Mouse (Mus musculus) Muller cell, postnatal 12 days (primary cell): ENCODE data around the gene Sumo3.

Source experiments
- DNase-seq: peaks from one replicate; pipeline ENCODE4 v3.0.0-alpha.2; 2015; ENCODE audit errors: inconsistent ontology term

The Sumo3 gene

GRCm38 (mm10) chr10:77626036-77626435 lies 20.1 kb downstream of the Sumo3 start:
- no peak for DNase-seq

- peak; percentile 26 for DNase-seq
These were observed 20.7 kb downstream of the Sumo3 start for GRCm38 (mm10) chr10:77626591-77626990.

GRCm38 (mm10) chr10:77627497-77627896 lies 21.6 kb downstream of the Sumo3 start:
- peak; percentile 64 for DNase-seq

- DNase-seq: no peak
These were observed 23.3 kb downstream of the Sumo3 start for GRCm38 (mm10) chr10:77629163-77629562.

GRCm38 (mm10) chr10:77629970-77630369 lies 24.1 kb downstream of the Sumo3 start:
- no peak for DNase-seq

GRCm38 (mm10) chr10:77634016-77634415 lies 28.1 kb downstream of the Sumo3 start:
- DNase-seq: no peak

- DNase-seq: peak; percentile 67
These were observed 28.7 kb downstream of the Sumo3 start for GRCm38 (mm10) chr10:77634452-77635231.

GRCm38 (mm10) chr10:77636234-77636922 lies 30.5 kb downstream of the Sumo3 start:
- no peak for DNase-seq

- peak; percentile 65 for DNase-seq
These were observed 33.1 kb downstream of the Sumo3 start for GRCm38 (mm10) chr10:77638956-77639355.

GRCm38 (mm10) chr10:77643160-77643559 lies 37.3 kb downstream of the Sumo3 start:
- DNase-seq: no peak

- no peak for DNase-seq
These were observed 39.7 kb downstream of the Sumo3 start for GRCm38 (mm10) chr10:77645571-77645970.

GRCm38 (mm10) chr10:77647461-77647860 lies 41.6 kb downstream of the Sumo3 start:
- no peak for DNase-seq

GRCm38 (mm10) chr10:77647901-77648300 lies 42.0 kb downstream of the Sumo3 start:
- no peak for DNase-seq

GRCm38 (mm10) chr10:77652046-77652445 lies 46.1 kb downstream of the Sumo3 start:
- no peak for DNase-seq

- no peak for DNase-seq
These were observed 52.5 kb downstream of the Sumo3 start for GRCm38 (mm10) chr10:77658286-77658994.

GRCm38 (mm10) chr10:77663949-77664665 lies 58.2 kb downstream of the Sumo3 start:
- no peak for DNase-seq

GRCm38 (mm10) chr10:77666342-77666741 lies 60.4 kb downstream of the Sumo3 start:
- DNase-seq: peak; percentile 81

- DNase-seq: peak; percentile 14
These were observed 61.5 kb downstream of the Sumo3 start for GRCm38 (mm10) chr10:77667402-77667801.
